Mouse (Mus musculus): ENCODE measurements around the gene Agbl4. TPM values are rescaled to one million over a fixed set of nuclear protein-coding genes. Genes with fewer than 3 reads are reported as not detected.
A peak's percentile ranks its signal among the peaks of the same experiment; 100 is the strongest.

Agbl4 gene
- total and polyA plus RNA-seq, 3 experiments = not detected

DNA sequence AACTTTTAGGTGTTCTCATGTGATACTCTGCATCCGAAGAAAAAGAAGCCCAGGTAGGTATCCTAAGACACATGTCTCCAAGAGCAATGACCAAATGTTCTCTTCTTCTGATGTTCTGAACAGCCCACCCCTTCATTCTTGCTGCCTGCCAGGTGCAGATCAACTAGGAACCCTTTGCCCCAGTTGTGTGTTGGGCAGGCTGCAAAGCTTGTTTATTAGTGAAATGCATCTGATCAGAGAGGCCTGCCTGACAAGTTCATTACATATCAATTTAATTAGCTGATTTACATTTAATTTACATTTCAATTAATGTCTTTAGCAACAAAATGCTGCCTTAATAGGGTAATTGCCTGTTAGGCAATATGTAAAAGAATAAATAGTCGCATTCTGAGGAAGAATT lies 1288.5 kb downstream of the Agbl4 start:
- H3K27me3 ChIP-seq (replicated peaks) = no peaks in the 10 kb centered on the region
- no peak overlapping the region for H3K27ac ChIP-seq (ENCODE audit: insufficient read depth, low read depth)
- DNase-seq (ENCODE audit: extremely low read depth) = no peak
- no peak overlapping the region for H3K9ac ChIP-seq (ENCODE audit: insufficient read depth, low read depth)
- H3K4me2 ChIP-seq (ENCODE audit: insufficient read depth, low read depth, poor library complexity, severe bottlenecking) = no peak overlapping the region
- TF ChIP-seq IRF4 (IDR thresholded peaks at IDR 0.05; ENCODE audit: low read depth, low read length) (no peak), CHD2 (IDR thresholded peaks at IDR 0.05; ENCODE audit: low read length) (no peak), E2F4 (IDR thresholded peaks at IDR 0.05; ENCODE audit: insufficient replicate concordance, low read depth, low read length) (no peak), EP300 (IDR thresholded peaks at IDR 0.05; ENCODE audit: low read length) (no peak)
- H3K79me2 ChIP-seq (replicated peaks; ENCODE audit: control insufficient read depth, extremely low read depth, insufficient read depth, poor library complexity, severe bottlenecking) = no peaks in the 10 kb centered on the region
- H3K4me3 ChIP-seq (replicated peaks in 1 of 3; ENCODE audit: low read depth in 2 of 3, low read length in 2 of 3, poor library complexity in 1 of 3) = no peak overlapping the region
- H3K4me1 ChIP-seq (ENCODE audit: control insufficient read depth in 1 of 2, insufficient read depth in 2 of 2) = peaks cover 0 to 4% of the 10 kb centered on the region in 2 experiments; a peak in 1 of 4 replicates
- H3K9me3 ChIP-seq (replicated peaks; ENCODE audit: low read length) = no peaks in the 10 kb centered on the region
- H3K36me3 ChIP-seq (replicated peaks in 1 of 2; ENCODE audit: control insufficient read depth in 1 of 2, insufficient read depth in 1 of 2, low read length in 1 of 2) = no peaks in the 10 kb centered on the region
- dilution Hi-C loops (cut with MboI; ENCODE audit: extremely low pct_ligation_motif_present, extremely low pct_unique_long_range_greater_than_20kb, low sequenced_read_pairs) = no loop called here
- in situ Hi-C loops (cut with MboI; ENCODE audit: low pct_ligation_motif_present, low pct_unique_long_range_greater_than_20kb, low sequenced_read_pairs) = no loop called here

- in situ Hi-C loops (cut with MboI; ENCODE audit: low pct_ligation_motif_present, low pct_unique_long_range_greater_than_20kb, low sequenced_read_pairs) (no loop called here), dilution Hi-C loops (cut with MboI; ENCODE audit: extremely low pct_ligation_motif_present, extremely low pct_unique_long_range_greater_than_20kb, low sequenced_read_pairs) (no loop called here)
- Histone ChIP-seq H3K27me3 (replicated peaks) (no peaks in the 10 kb centered on the region), H3K4me3 (replicated peaks in 1 of 3; ENCODE audit: low read depth in 2 of 3, low read length in 2 of 3, poor library complexity in 1 of 3) (no peak overlapping the region), H3K4me1 (ENCODE audit: control insufficient read depth in 1 of 2, insufficient read depth in 2 of 2) (peaks cover 0 to 4% of the 10 kb centered on the region in 2 experiments; a peak in 1 of 4 replicates), H3K79me2 (replicated peaks; ENCODE audit: control insufficient read depth, extremely low read depth, insufficient read depth, poor library complexity, severe bottlenecking) (no peaks in the 10 kb centered on the region), H3K9me3 (replicated peaks; ENCODE audit: low read length) (no peaks in the 10 kb centered on the region), H3K36me3 (replicated peaks in 1 of 2; ENCODE audit: control insufficient read depth in 1 of 2, insufficient read depth in 1 of 2, low read length in 1 of 2) (no peaks in the 10 kb centered on the region), H3K4me2 (ENCODE audit: insufficient read depth, low read depth, poor library complexity, severe bottlenecking) (peak overlapping the region; percentile 55; the same call in 1 of the 2 replicates), H3K9ac (ENCODE audit: insufficient read depth, low read depth) (peak overlapping the region; percentile 52; the same call in 1 of the 2 replicates), H3K27ac (ENCODE audit: insufficient read depth, low read depth) (no peak overlapping the region)
- no peak for TF ChIP-seq ZC3H11A (IDR thresholded peaks at IDR 0.05; ENCODE audit: low read depth, low read length)
- no peak for TF ChIP-seq MEF2A (IDR thresholded peaks at IDR 0.05; ENCODE audit: borderline replicate concordance, low read depth, low read length)
- TF ChIP-seq POLR2A (IDR thresholded peaks at IDR 0.05; ENCODE audit: low read depth, low read length) = no peak
- no peak for TF ChIP-seq KAT2A (IDR thresholded peaks at IDR 0.05; ENCODE audit: insufficient replicate concordance, low read length)
- TF ChIP-seq RAD21 (IDR thresholded peaks at IDR 0.05; ENCODE audit: low read depth, low read length) = peak; percentile 30
- no peak for TF ChIP-seq HCFC1 (IDR thresholded peaks at IDR 0.05; ENCODE audit: low read depth, low read length)
- no peak for TF ChIP-seq ZNF384 (IDR thresholded peaks at IDR 0.05; ENCODE audit: low read depth, low read length)
- no peak for TF ChIP-seq UBTF (IDR thresholded peaks at IDR 0.05; ENCODE audit: low read depth, low read length)
- TF ChIP-seq CTCF (conservative IDR thresholded peaks at IDR 0.05 in 1 of 2, IDR thresholded peaks at IDR 0.05 in 1 of 2; ENCODE audit: low read depth in 2 of 2, low read length in 2 of 2) = peak in 1 of 2 experiments; percentile 86; a peak in 2 of 4 replicates
- TF ChIP-seq JUN (IDR thresholded peaks at IDR 0.05; ENCODE audit: insufficient read depth, low read depth, low read length) = no peak
- TF ChIP-seq CHD1 (IDR thresholded peaks at IDR 0.05; ENCODE audit: low read depth, low read length) = no peak
- no peak for TF ChIP-seq E2F4 (IDR thresholded peaks at IDR 0.05; ENCODE audit: insufficient replicate concordance, low read depth, low read length)
- TF ChIP-seq JUND (conservative IDR thresholded peaks at IDR 0.05; ENCODE audit: low read depth, low read length) = no peak
- peak; percentile 39; the same call in 1 of the 2 replicates for TF ChIP-seq TCF12 (IDR thresholded peaks at IDR 0.05; ENCODE audit: low read depth, low read length)
- no peak; the same call in 1 of the 2 replicates for TF ChIP-seq MAX (IDR thresholded peaks at IDR 0.05; ENCODE audit: low read length)
- no peak for TF ChIP-seq TBP (conservative IDR thresholded peaks at IDR 0.05; ENCODE audit: low read depth, low read length)
- no peak for TF ChIP-seq RCOR1 (conservative IDR thresholded peaks at IDR 0.05; ENCODE audit: low read depth, low read length)
- TF ChIP-seq NELFE (IDR thresholded peaks at IDR 0.05; ENCODE audit: low read depth, low read length) = no peak
- no peak for TF ChIP-seq ZMIZ1 (IDR thresholded peaks at IDR 0.05; ENCODE audit: low read depth, low read length)
- TF ChIP-seq SMC3 (IDR thresholded peaks at IDR 0.05; ENCODE audit: low read depth, low read length) = peak; percentile 51
- TF ChIP-seq MYC (IDR thresholded peaks at IDR 0.05; ENCODE audit: low read depth, low read length) = no peak
- peak; percentile 72 for DNase-seq (ENCODE audit: extremely low read depth)
These were observed 1289.5 kb downstream of the Agbl4 start for GRCm38 (mm10) chr4:111686951-111687350.
